Mouse (Mus musculus) embryonic facial prominence, embryonic 13.5 days (tissue): Measurements from ENCODE around the gene Rarg. TPM values are rescaled to one million over a fixed set of nuclear protein-coding genes. Genes with fewer than 3 reads are reported as not detected.
"Not testable (repeated sequence)": the region's sequence is repeated elsewhere in the genome, so short reads cannot be mapped to it uniquely, and the experiment has no call there.

Experiments used
- ATAC-seq: fragments of 200-750 bp; cut with Nextera tagmentation; 2 replicates; pipeline ENCODE4 v1.8.0; 2017; ENCODE audit warnings: low read depth; ENCODE audit not compliant: insufficient number of reproducible peaks, insufficient read depth, low FRiP score, low TSS enrichment
- H3K27ac ChIP-seq: fragments of 300-500 bp; sonication (generic); 2 replicates; pipeline ENCODE4 v1.5.1; 2015; ENCODE audit warnings: moderate library complexity, mild to moderate bottlenecking, inconsistent platforms
- H3K27me3 ChIP-seq: fragments of 300-500 bp; sonication (generic); 2 replicates; pipeline ENCODE4 v1.6.1; 2015; ENCODE audit warnings: mild to moderate bottlenecking, inconsistent platforms
- H3K36me3 ChIP-seq: fragments of 300-500 bp; sonication (generic); 2 replicates; pipeline ENCODE4 v1.6.1; 2015; ENCODE audit warnings: mild to moderate bottlenecking, inconsistent platforms
- H3K4me1 ChIP-seq: fragments of 300-500 bp; sonication (generic); 2 replicates; pipeline ENCODE4 v1.6.1; 2015; ENCODE audit warnings: inconsistent platforms
- H3K4me2 ChIP-seq: fragments of 300-500 bp; sonication (generic); 2 replicates; pipeline ENCODE4 v1.6.1; 2015; ENCODE audit warnings: moderate library complexity, mild to moderate bottlenecking, inconsistent platforms
- H3K4me3 ChIP-seq: fragments of 300-500 bp; sonication (generic); 2 replicates; pipeline ENCODE4 v1.5.1; 2015; ENCODE audit warnings: mild to moderate bottlenecking, inconsistent platforms
- H3K9ac ChIP-seq: fragments of 300-500 bp; sonication (generic); 2 replicates; pipeline ENCODE4 v1.6.1; 2015; ENCODE audit warnings: mild to moderate bottlenecking, inconsistent platforms
- H3K9me3 ChIP-seq: fragments of 300-500 bp; sonication (generic); 2 replicates; pipeline ENCODE4 v1.6.1; 2016; ENCODE audit warnings: inconsistent platforms
- WGBS: fragments of 180-500 bp; shearing (Covaris S2); methylation state at CpG from one replicate; pipeline ENCODE4 v1.1.7; 2015; ENCODE audit warnings: mixed read lengths; 5-methylcytosine and 5-hydroxymethylcytosine counted together
- polyA plus RNA-seq: library from polyadenylated mRNA; unstranded; fragments of >200 nt; fragmentation: Nextera tagmentation; extraction: Ambion mirVana; gene quantifications from 2 replicates; pipeline ENCODE4 v1.2.1, GENCODE M21; 2015

Rarg gene
- polyA plus RNA-seq, 1 experiment from 2014 or later: 143 TPM

DNA sequence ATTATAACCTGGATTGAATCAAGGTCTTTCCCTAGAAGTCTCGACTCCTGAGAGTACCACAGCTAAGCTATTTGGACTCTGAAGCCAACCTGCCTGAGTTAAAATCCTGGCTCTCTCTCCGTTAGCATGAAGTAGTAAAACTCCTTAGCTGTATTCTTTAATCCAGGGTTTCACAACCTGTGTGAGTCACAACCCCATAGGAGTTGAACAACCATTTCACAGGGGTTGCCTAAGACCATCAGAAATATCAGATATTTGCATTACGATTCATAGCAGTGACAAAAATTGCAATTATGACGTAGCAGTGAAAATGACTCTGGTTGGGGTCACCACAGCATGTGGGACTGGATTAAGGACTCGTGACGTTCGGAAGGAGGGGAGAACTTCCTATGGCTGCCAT is 24.6 kb downstream of the Rarg start:
- no peak overlapping the region for H3K4me2 ChIP-seq
- no peak overlapping the region for H3K4me3 ChIP-seq
- no peak overlapping the region for H3K9ac ChIP-seq
- no peak for ATAC-seq
- peaks cover 41% of the 10 kb centered on the region for H3K4me1 ChIP-seq
- WGBS: 78% methylated on average over 7 of the region's 7 CpGs
- peaks cover 41% of the 10 kb centered on the region for H3K36me3 ChIP-seq
- no peaks in the 10 kb centered on the region for H3K27me3 ChIP-seq
- no peak overlapping the region; the same call in 1 of the 2 replicates for H3K27ac ChIP-seq
- H3K9me3 ChIP-seq: no peaks in the 10 kb centered on the region

DNA sequence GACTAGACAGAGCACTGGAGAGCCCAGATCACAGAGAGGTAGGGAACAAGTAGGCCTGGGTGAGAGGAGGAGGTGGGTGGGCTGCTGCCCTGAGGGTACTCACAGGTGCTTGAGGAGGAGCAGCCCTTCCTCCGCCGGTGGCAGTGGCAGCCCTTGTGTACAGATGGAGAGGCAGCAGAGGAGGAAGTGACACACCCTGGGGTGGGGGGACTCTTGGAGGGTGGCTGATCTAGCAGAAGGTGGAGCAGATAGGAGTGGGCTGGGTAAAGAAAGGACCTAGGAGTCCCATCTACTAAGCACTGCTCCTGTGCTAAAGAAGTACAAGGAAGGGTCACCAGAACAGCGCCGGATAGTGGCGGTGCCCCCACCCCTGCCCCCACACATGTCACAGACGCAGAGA is 25.6 kb downstream of the Rarg start, which contains the start of gene Itgb7:
Gene Itgb7, minus strand, starts transcription at position 197 of the 400 bp plus-strand sequence.
- peaks cover 41% of the 10 kb centered on the region for H3K4me1 ChIP-seq
- peaks cover 32% of the 10 kb centered on the region for H3K36me3 ChIP-seq
- H3K9ac ChIP-seq: peak within 1 kb of the TSS; percentile 16; the same call in 1 of the 2 replicates
- WGBS: 38% methylated on average over 6 of the region's 6 CpGs
- H3K27me3 ChIP-seq: no peaks in the 10 kb centered on the region
- no peaks in the 10 kb centered on the region for H3K9me3 ChIP-seq
- H3K27ac ChIP-seq: peak within 1 kb of the TSS; percentile 48
- no peak for ATAC-seq
- no peak within 1 kb of the TSS for H3K4me2 ChIP-seq
- H3K4me3 ChIP-seq: no peak within 1 kb of the TSS

DNA sequence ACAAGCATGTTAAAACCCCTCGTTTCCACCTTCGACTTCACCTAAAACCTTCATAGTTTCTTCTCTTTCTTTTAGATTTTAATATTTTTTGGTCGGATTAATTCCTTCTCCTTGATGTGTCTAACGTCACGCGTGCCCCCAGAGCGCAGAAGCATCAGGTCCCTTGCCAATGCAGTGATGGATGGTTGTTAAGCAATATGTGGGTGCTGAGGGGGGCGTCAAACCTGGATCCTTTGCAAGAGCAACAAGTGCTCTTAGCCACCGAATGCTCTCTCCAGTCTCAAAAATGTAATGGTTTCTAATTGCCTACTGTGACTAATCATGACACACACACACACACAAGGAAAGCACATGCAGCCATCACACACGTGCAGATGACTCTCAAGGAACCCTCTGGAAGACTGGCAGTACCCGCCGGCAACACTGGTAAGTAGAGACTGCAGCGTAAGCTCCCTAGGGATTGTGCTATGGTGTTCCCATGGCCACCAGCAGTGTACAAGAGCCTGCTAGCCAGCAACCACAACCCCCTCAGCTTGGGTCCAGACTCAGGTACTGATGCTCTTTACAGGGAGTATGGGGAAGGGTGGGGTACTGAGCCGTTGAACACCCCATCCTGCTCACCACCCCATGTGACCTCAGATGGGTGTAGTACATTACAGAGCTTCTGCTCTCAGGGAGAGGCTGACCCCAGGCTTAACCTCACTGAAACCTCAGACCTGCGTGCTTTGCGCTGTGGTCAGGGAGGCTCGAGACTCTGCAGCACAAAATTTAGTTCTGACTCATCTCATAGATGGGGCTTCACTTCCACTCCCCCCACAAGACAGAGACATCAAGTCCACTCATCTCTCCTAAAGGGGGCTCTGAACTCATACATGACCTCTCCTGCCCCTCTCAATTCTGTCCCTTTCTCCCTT is 26.7 kb downstream of the Rarg start:
- no peak for ATAC-seq

DNA sequence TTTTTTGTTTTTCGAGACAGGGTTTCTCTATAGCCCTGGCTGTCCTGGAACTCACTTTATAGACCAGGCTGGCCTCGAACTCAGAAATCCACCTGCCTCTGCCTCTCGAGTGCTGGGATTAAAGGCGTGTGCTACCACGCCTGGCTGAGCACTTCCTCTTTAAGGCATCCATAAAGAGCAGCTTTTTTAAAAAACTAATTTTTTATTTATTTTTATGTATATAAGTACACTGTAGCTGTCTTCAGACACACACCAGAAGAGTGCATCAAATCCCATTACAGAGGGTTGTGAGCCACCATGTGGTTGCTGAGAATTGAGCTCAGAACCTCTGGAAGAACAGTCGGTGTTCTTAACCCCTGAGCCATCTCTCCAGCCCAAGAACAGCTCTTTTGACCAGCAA is 31.7 kb downstream of the Rarg start:
- Histone ChIP-seq H3K27me3 (peaks cover 15% of the 10 kb centered on the region), H3K4me1 (peaks cover 15% of the 10 kb centered on the region)
- not testable (repeated sequence) for H3K4me2 ChIP-seq, H3K9ac ChIP-seq, H3K9me3 ChIP-seq, H3K36me3 ChIP-seq, H3K4me3 ChIP-seq, ATAC-seq, H3K27ac ChIP-seq
- WGBS: 76% methylated on average over 6 of the region's 6 CpGs

More for the DNA sequence above, 26.7 kb downstream of the Rarg start:
- Histone ChIP-seq H3K9me3 (no peaks in the 10 kb centered on the region), H3K27me3 (no peaks in the 10 kb centered on the region), H3K4me1 (peaks cover 34% of the 10 kb centered on the region), H3K4me3 (no peak overlapping the region), H3K4me2 (no peak overlapping the region), H3K9ac (no peak overlapping the region), H3K27ac (no peak overlapping the region; the same call in 1 of the 2 replicates), H3K36me3 (peaks cover 22% of the 10 kb centered on the region)
- WGBS: 71% methylated on average over 17 of the region's 17 CpGs

DNA sequence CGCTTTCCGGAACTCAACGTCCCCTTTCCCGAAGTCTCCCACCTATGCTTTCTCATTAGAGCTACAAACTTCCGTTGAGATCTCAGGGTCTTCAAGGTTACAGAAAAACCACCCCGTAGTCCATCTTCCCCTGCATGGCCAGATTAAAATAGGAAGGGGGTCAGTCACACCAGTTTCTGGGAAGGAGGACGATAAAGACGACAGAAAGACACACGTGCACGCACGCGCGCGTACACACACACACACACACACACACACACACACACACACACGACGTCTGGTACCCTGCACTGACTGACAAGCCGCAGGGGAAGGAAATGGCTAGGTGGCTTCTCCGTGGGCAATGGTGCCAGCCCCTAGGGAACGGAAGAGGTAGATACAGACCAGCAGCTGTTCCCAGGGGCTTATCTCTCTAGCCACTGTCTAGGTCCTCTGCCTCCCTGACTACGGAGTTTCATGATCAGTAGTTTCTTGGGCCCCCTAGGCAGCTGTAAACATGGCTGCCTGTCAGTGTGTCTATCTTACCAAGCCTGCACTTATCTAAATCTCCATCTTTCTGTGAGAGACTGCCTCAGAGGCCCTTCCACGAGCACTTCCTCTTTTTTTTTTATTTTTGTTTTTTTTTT is 32.2 kb downstream of the Rarg start:
- H3K4me3 ChIP-seq: peak overlapping the region; percentile 51
- H3K27ac ChIP-seq: peak overlapping the region; percentile 28; the same call in 1 of the 2 replicates
- H3K9me3 ChIP-seq: no peaks in the 10 kb centered on the region
- peak overlapping the region; percentile 90 for H3K4me2 ChIP-seq
- H3K4me1 ChIP-seq: peaks cover 12% of the 10 kb centered on the region
- peaks cover 15% of the 10 kb centered on the region for H3K27me3 ChIP-seq
- peak overlapping the region; percentile 74 for H3K9ac ChIP-seq
- WGBS: 19% methylated on average over 21 of the region's 21 CpGs
- ATAC-seq: no peak
- H3K36me3 ChIP-seq: no peaks in the 10 kb centered on the region

DNA sequence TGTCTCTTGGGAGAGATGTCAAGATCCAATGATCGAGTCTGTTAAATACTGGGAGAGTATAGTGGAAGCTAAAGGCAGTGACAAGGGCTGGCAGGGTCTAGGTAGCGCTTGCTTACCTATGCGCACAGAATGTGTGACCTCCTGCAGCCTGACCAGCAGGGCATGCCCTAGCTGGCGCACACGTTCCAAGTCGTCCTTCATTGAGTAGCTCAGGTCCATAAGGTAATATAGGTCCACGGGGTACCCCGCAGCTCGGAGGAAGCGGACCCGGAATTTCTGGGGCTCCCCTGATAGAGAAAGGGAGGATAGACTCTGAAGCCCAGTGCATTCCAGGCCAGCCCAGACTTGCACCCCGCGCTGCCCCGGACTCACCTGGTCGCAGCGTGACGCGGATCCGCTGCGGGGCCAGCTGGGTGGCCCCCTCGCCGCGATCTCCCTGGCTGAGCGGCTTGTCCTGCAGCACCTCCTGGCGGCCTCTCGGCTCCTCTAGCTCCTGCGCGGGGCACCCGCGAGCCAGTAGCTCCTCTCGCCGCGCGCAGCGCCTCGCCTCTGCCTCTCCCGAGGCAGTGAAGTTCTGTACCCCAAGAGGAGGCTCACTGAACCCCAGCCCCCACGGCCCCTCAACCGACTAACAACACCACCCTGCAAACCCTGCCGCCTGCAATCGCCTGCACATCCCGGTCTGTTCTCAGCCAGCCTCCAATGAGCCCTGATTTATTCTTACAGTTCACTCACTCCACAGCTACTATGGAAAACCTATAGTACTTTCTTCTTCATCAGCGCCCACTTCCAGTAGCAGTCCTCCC is 32.9 kb downstream of the Rarg start:
- peaks cover 12% of the 10 kb centered on the region for H3K4me1 ChIP-seq
- H3K36me3 ChIP-seq: no peaks in the 10 kb centered on the region
- H3K4me3 ChIP-seq: peak overlapping the region; percentile 51
- H3K27ac ChIP-seq: peak overlapping the region; percentile 28; the same call in 1 of the 2 replicates
- H3K9me3 ChIP-seq: no peaks in the 10 kb centered on the region
- peaks cover 15% of the 10 kb centered on the region for H3K27me3 ChIP-seq
- H3K9ac ChIP-seq: peak overlapping the region; percentile 74
- WGBS: 3% methylated on average over 43 of the region's 43 CpGs
- ATAC-seq: peak; percentile 68
- H3K4me2 ChIP-seq: peak overlapping the region; percentile 90

DNA sequence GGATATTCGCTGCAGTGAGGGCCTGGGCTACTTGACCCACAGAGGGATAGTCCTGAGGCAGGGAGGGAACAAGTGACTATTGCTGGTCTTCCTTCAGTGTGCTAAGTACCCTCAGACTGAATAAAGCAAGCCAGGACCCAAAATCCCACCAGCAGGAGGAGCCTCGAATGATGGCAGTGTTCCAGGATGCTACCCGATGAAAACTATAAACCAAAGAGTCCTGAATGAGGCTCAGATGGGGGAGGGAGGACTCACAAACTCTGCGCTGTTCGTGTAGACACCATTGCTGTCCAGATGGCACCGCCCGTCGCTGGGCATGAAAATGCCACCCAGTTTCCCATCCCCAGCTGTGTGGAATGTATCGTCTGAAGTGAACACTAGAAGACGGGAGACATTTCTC is 34.9 kb downstream of the Rarg start:
- H3K27ac ChIP-seq: no peak overlapping the region
- no peak overlapping the region; the same call in 1 of the 2 replicates for H3K9ac ChIP-seq
- peaks cover 15% of the 10 kb centered on the region for H3K27me3 ChIP-seq
- H3K4me2 ChIP-seq: no peak overlapping the region
- H3K36me3 ChIP-seq: peaks cover 3% of the 10 kb centered on the region
- no peak for ATAC-seq
- H3K4me1 ChIP-seq: peaks cover 12% of the 10 kb centered on the region
- no peaks in the 10 kb centered on the region for H3K9me3 ChIP-seq
- WGBS: 55% methylated on average over 10 of the region's 10 CpGs
- H3K4me3 ChIP-seq: no peak overlapping the region

DNA sequence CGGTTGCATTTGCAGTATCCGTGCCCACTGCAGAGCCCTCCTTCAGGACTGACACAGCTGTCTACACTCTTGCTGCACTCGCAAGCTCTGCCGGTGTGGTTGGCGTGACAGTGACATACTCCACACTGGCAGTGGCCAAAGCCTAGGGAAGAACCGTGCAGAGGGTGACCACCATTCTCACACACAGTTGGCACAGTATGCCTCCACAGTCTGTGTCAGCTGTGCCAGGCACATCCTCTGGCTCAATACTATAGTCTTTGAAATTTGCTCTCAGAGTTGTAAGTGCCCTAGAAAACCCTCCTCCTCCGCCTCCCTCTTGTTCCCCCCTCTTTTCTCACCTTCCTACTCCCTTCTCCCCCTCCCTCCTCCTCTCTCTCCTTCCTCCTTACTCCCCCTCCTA is 40.0 kb downstream of the Rarg start:
- WGBS: 89% methylated on average over 7 of the region's 7 CpGs
- Histone ChIP-seq H3K27me3 (no peaks in the 10 kb centered on the region), H3K27ac (no peak overlapping the region), H3K9ac (0 out of 2 replicates have a peak overlapping the region, but pooled peaks have one; percentile 6), H3K4me2 (no peak overlapping the region), H3K9me3 (no peaks in the 10 kb centered on the region), H3K4me1 (no peaks in the 10 kb centered on the region), H3K36me3 (peaks cover 50% of the 10 kb centered on the region), H3K4me3 (no peak overlapping the region)
- ATAC-seq: no peak; the same call in 1 of the 2 replicates

DNA sequence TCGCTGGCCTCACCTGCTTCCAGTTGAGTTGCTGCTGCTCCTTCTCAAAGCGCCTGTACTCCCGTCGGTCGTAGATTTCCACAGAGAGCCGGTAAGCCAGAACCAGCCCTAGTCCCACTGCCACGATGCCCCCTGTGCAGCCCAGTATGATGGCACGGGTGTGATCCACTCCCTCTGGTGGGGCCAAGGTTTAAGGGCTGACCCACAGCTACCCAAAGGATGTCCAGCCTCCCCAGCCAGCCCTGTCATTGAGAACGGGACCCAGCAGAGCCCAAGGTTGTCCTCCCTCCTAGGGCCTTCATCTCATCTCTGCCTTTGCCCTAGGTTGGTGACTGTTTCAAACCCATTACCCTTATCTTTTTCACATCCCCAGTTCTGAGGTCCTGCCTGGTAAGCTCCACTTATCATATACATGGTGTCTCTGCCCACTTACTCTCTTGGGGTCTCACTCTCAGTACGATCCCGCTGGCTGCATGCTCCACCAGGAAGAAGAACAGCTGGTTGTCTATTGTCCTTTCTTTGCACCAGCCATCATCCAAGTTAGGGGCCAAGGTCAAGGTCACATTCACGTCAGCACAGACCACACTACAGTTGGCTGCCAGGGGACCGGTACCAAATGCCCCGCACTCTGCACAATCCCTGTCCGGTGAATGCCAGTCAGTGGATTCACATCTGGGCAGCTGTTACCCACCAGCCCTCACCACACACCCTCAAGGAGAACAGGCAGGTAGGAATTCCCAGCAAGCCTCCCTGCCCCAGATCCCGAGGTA is 40.7 kb downstream of the Rarg start:
- no peak overlapping the region for H3K27ac ChIP-seq
- no peaks in the 10 kb centered on the region for H3K27me3 ChIP-seq
- H3K4me2 ChIP-seq: no peak overlapping the region
- H3K4me1 ChIP-seq: no peaks in the 10 kb centered on the region
- H3K9ac ChIP-seq: 0 out of 2 replicates have a peak overlapping the region, but pooled peaks have one; percentile 6
- no peak for ATAC-seq
- H3K9me3 ChIP-seq: no peaks in the 10 kb centered on the region
- H3K36me3 ChIP-seq: peaks cover 57% of the 10 kb centered on the region
- 86% methylated on average over 16 of the region's 16 CpGs for WGBS
- no peak overlapping the region for H3K4me3 ChIP-seq

DNA sequence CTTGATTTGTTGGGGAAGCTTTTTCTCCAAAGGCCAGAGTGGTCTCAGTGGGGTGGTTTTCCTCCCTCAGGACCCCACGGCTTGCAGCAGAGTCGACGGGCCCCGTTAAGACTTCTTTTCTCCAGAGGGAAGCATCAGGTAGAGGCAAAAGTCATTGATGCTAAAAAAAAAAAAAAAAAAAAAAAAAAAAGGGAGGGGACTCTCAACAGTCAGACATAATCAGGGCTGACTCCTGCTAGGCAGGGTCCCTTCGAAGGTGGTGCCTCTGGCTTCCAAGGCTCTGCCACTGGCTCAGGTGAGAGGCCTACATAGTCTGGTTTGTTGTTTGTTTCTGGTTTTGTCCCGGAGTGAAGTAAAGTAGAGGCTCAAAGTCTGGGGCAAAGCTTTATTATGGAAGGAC is 41.7 kb downstream of the Rarg start:
- Histone ChIP-seq H3K9me3 (no peaks in the 10 kb centered on the region), H3K4me2 (no peak overlapping the region), H3K4me3 (no peak overlapping the region), H3K9ac (no peak overlapping the region), H3K27me3 (no peaks in the 10 kb centered on the region), H3K36me3 (peaks cover 65% of the 10 kb centered on the region), H3K27ac (0 out of 2 replicates have a peak overlapping the region, but pooled peaks have one; percentile 11), H3K4me1 (no peaks in the 10 kb centered on the region)
- 68% methylated on average over 6 of the region's 6 CpGs for WGBS
- no peak for ATAC-seq
